Mouse (Mus musculus) stomach, embryonic 14.5 days (tissue): ENCODE data around the gene Btg3. TPM values are rescaled to one million over a fixed set of nuclear protein-coding genes. Genes with fewer than 3 reads are reported as not detected.

Source experiments
- ATAC-seq: fragments of 200-750 bp; cut with Nextera tagmentation; 2 replicates; pipeline ENCODE4 v1.8.0; 2017; ENCODE audit warnings: low read depth, moderate TSS enrichment; ENCODE audit not compliant: insufficient number of reproducible peaks, insufficient read depth, low FRiP score
- H3K27ac ChIP-seq: fragments of 300-500 bp; sonication (generic); 2 replicates; pipeline ENCODE4 v1.5.1; 2014; ENCODE audit warnings: mild to moderate bottlenecking, low read length, moderate library complexity, mixed read lengths
- H3K27me3 ChIP-seq: fragments of 300-500 bp; sonication (generic); 2 replicates; pipeline ENCODE4 v1.6.1; 2014; ENCODE audit warnings: low read length, control low read depth, mixed read lengths; ENCODE audit not compliant: control insufficient read depth, insufficient read depth
- H3K36me3 ChIP-seq: fragments of 300-500 bp; sonication (generic); 2 replicates; pipeline ENCODE4 v1.6.1; 2014; ENCODE audit warnings: mild to moderate bottlenecking, control low read depth, low read length, moderate library complexity, mixed read lengths; ENCODE audit not compliant: control insufficient read depth, insufficient read depth
- H3K4me1 ChIP-seq: fragments of 300-500 bp; sonication (generic); 2 replicates; pipeline ENCODE4 v1.6.1; 2014; ENCODE audit warnings: low read length, control low read depth, mixed read lengths; ENCODE audit not compliant: control insufficient read depth, insufficient read depth
- H3K4me2 ChIP-seq: fragments of 300-500 bp; sonication (generic); replicated peaks from 2 replicates; pipeline ENCODE4 v1.6.1; 2014; ENCODE audit warnings: low read depth, low read length, control low read depth
- H3K4me3 ChIP-seq: fragments of 300-500 bp; sonication (generic); 2 replicates; pipeline ENCODE4 v1.5.1; 2014; ENCODE audit warnings: low read depth, low read length, control low read depth
- H3K9ac ChIP-seq: fragments of 300-500 bp; sonication (generic); replicated peaks from 2 replicates; pipeline ENCODE4 v1.6.1; 2014; ENCODE audit warnings: low read depth, mild to moderate bottlenecking, control low read depth, low read length, moderate library complexity, mixed read lengths
- H3K9me3 ChIP-seq: fragments of 300-500 bp; sonication (generic); 2 replicates; pipeline ENCODE4 v1.6.1; 2016; ENCODE audit warnings: low read depth, low read length, control low read depth; ENCODE audit not compliant: control insufficient read depth
- WGBS: fragments of 180-500 bp; shearing (Covaris S2); extraction: QIAGEN DNeasy Blood & Tissue Kit; methylation state at CpG from one replicate; pipeline ENCODE4 v1.1.7; 2014; 5-methylcytosine and 5-hydroxymethylcytosine counted together
- polyA plus RNA-seq: library from polyadenylated mRNA; unstranded; fragments of >200 nt; fragmentation: Nextera tagmentation; extraction: Ambion mirVana; gene quantifications from 2 replicates; pipeline ENCODE4 v1.2.1, GENCODE M21; 2014

Gene Btg3
- polyA plus RNA-seq, 1 experiment from 2014 or later, result 31.7 TPM

- Histone ChIP-seq H3K4me2 (no peak overlapping the region), H3K9me3 (no peaks in the 10 kb centered on the region), H3K4me1 (no peaks in the 10 kb centered on the region), H3K27me3 (no peaks in the 10 kb centered on the region), H3K4me3 (no peak overlapping the region), H3K27ac (no peak overlapping the region), H3K36me3 (no peaks in the 10 kb centered on the region), H3K9ac (no peak overlapping the region)
- 79% methylated on average over 12 of the region's 12 CpGs for WGBS
- ATAC-seq, result no peak
Measured at GRCm38 (mm10) chr16:78305606-78306100, 71.3 kb downstream of the Btg3 start.

GRCm38 (mm10) chr16:78302678-78303050, 74.3 kb downstream of the Btg3 start:
- no peaks in the 10 kb centered on the region for H3K9me3 ChIP-seq
- H3K27me3 ChIP-seq, result no peaks in the 10 kb centered on the region
- no peaks in the 10 kb centered on the region for H3K36me3 ChIP-seq
- H3K4me3 ChIP-seq, result peak overlapping the region; percentile 88
- H3K27ac ChIP-seq, result no peak overlapping the region
- peak overlapping the region; percentile 79 for H3K4me2 ChIP-seq
- 4% methylated on average over 10 of the region's 10 CpGs for WGBS
- ATAC-seq, result no peak
- peak overlapping the region; percentile 71; the same call in 1 of the 2 replicates for H3K9ac ChIP-seq
- H3K4me1 ChIP-seq, result no peaks in the 10 kb centered on the region

GRCm38 (mm10) chr16:78301831-78302677, 74.9 kb downstream of the Btg3 start:
- Histone ChIP-seq H3K9ac (peak overlapping the region; percentile 71), H3K27me3 (no peaks in the 10 kb centered on the region), H3K9me3 (no peaks in the 10 kb centered on the region), H3K4me1 (no peaks in the 10 kb centered on the region), H3K27ac (peak overlapping the region; percentile 81), H3K4me2 (peak overlapping the region; percentile 79), H3K4me3 (peak overlapping the region; percentile 88), H3K36me3 (no peaks in the 10 kb centered on the region)
- ATAC-seq, result peak; percentile 29; the same call in 1 of the 2 replicates
- under 1% methylated on average over 64 of the region's 65 CpGs for WGBS

GRCm38 (mm10) chr16:78301183-78301830, 75.7 kb downstream of the Btg3 start, which contains the start of gene Cxadr:
Gene Cxadr (plus strand): TSS chr16:78301489.
- WGBS, result 1% methylated on average over 34 of the region's 34 CpGs
- H3K4me2 ChIP-seq, result peak within 1 kb of the TSS; percentile 79
- peak; percentile 94 for ATAC-seq

GRCm38 (mm10) chr16:78296114-78296513, 80.9 kb downstream of the Btg3 start:
- no peak for ATAC-seq
- no peaks in the 10 kb centered on the region for H3K9me3 ChIP-seq
- WGBS, result 75% methylated on average over 9 of the region's 9 CpGs
- no peak overlapping the region for H3K4me2 ChIP-seq
- H3K4me1 ChIP-seq, result no peaks in the 10 kb centered on the region
- no peaks in the 10 kb centered on the region for H3K36me3 ChIP-seq
- no peak overlapping the region for H3K4me3 ChIP-seq
- no peak overlapping the region for H3K27ac ChIP-seq
- no peaks in the 10 kb centered on the region for H3K27me3 ChIP-seq
- no peak overlapping the region for H3K9ac ChIP-seq

More at GRCm38 (mm10) chr16:78301183-78301830, 75.7 kb downstream of the Btg3 start, which contains the start of gene Cxadr:
- peak within 1 kb of the TSS; percentile 88 for H3K4me3 ChIP-seq
- no peaks in the 10 kb centered on the region for H3K36me3 ChIP-seq
- H3K27ac ChIP-seq, result peak within 1 kb of the TSS; percentile 81
- no peaks in the 10 kb centered on the region for H3K27me3 ChIP-seq
- H3K9ac ChIP-seq, result peak within 1 kb of the TSS; percentile 71
- no peaks in the 10 kb centered on the region for H3K4me1 ChIP-seq
- H3K9me3 ChIP-seq, result no peaks in the 10 kb centered on the region

GRCm38 (mm10) chr16:78295601-78296000, 81.4 kb downstream of the Btg3 start:
- no peak overlapping the region for H3K4me2 ChIP-seq
- WGBS, result 62% methylated on average over 4 of the region's 4 CpGs
- H3K36me3 ChIP-seq, result no peaks in the 10 kb centered on the region
- 0 out of 2 replicates have a peak, but pooled peaks have one; percentile 47 for ATAC-seq
- H3K4me1 ChIP-seq, result no peaks in the 10 kb centered on the region
- H3K9ac ChIP-seq, result no peak overlapping the region
- H3K4me3 ChIP-seq, result no peak overlapping the region
- no peak overlapping the region for H3K27ac ChIP-seq
- no peaks in the 10 kb centered on the region for H3K27me3 ChIP-seq
- no peaks in the 10 kb centered on the region for H3K9me3 ChIP-seq

- H3K27me3 ChIP-seq, result no peaks in the 10 kb centered on the region
- H3K4me2 ChIP-seq, result no peak overlapping the region
- ATAC-seq, result peak; percentile 69; the same call in 1 of the 2 replicates
- no peaks in the 10 kb centered on the region for H3K9me3 ChIP-seq
- H3K36me3 ChIP-seq, result no peaks in the 10 kb centered on the region
- WGBS, result 47% methylated on average over 5 of the region's 5 CpGs
- H3K9ac ChIP-seq, result no peak overlapping the region
- no peak overlapping the region for H3K4me3 ChIP-seq
- H3K27ac ChIP-seq, result 0 out of 2 replicates have a peak overlapping the region, but pooled peaks have one; percentile 2
- H3K4me1 ChIP-seq, result no peaks in the 10 kb centered on the region
Measured at GRCm38 (mm10) chr16:78294606-78295275, 82.3 kb downstream of the Btg3 start.

GRCm38 (mm10) chr16:78294051-78294450, 82.9 kb downstream of the Btg3 start:
- Histone ChIP-seq H3K4me2 (no peak overlapping the region), H3K27me3 (no peaks in the 10 kb centered on the region), H3K4me1 (no peaks in the 10 kb centered on the region), H3K9ac (no peak overlapping the region), H3K9me3 (no peaks in the 10 kb centered on the region), H3K27ac (no peak overlapping the region), H3K4me3 (no peak overlapping the region), H3K36me3 (no peaks in the 10 kb centered on the region)
- no peak for ATAC-seq
- 84% methylated on average over 1 of the region's 1 CpGs for WGBS
